Mouse (Mus musculus) stomach, postnatal 0 days (tissue): ENCODE measurements around the gene Ubr4. TPM values are rescaled to one million over a fixed set of nuclear protein-coding genes. Genes with fewer than 3 reads are reported as not detected.

ENCODE experiments used
- ATAC-seq: fragments of 200-750 bp; cut with Nextera tagmentation; 2 replicates; pipeline ENCODE4 v1.8.0; 2017; ENCODE audit not compliant: low FRiP score, low TSS enrichment
- DNase-seq: peaks from one replicate; pipeline ENCODE4 v3.0.0-alpha.2; 2016; ENCODE audit warnings: low spot score
- H3K27ac ChIP-seq: fragments of 300-500 bp; sonication (generic); replicated peaks from 2 replicates; pipeline ENCODE4 v1.5.1; 2014; ENCODE audit warnings: mild to moderate bottlenecking, control low read depth
- H3K27me3 ChIP-seq: fragments of 300-500 bp; sonication (generic); 2 replicates; pipeline ENCODE4 v1.6.1; 2014; ENCODE audit warnings: low read length; ENCODE audit not compliant: control insufficient read depth, insufficient read depth
- H3K36me3 ChIP-seq: fragments of 300-500 bp; sonication (generic); 2 replicates; pipeline ENCODE4 v1.6.1; 2014; ENCODE audit warnings: low read length, mixed read lengths; ENCODE audit not compliant: control insufficient read depth, insufficient read depth
- H3K4me1 ChIP-seq: fragments of 300-500 bp; sonication (generic); replicated peaks from 2 replicates; pipeline ENCODE4 v1.6.1; 2014; ENCODE audit warnings: antibody characterized with exemption; ENCODE audit not compliant: control insufficient read depth, insufficient read depth
- H3K4me2 ChIP-seq: fragments of 300-500 bp; sonication (generic); replicated peaks from 2 replicates; pipeline ENCODE4 v1.6.1; 2014; ENCODE audit warnings: low read depth, mild to moderate bottlenecking, control low read depth, moderate library complexity
- H3K4me3 ChIP-seq: fragments of 300-500 bp; sonication (generic); 2 replicates; pipeline ENCODE4 v1.5.1; 2014; ENCODE audit warnings: low read depth, low read length, control low read depth
- H3K9ac ChIP-seq: fragments of 300-500 bp; sonication (generic); 2 replicates; pipeline ENCODE4 v1.6.1; 2014; ENCODE audit warnings: mild to moderate bottlenecking, low read length, control low read depth, mixed read lengths
- H3K9me3 ChIP-seq: fragments of 300-500 bp; sonication (generic); 2 replicates; pipeline ENCODE4 v1.6.1; 2016; ENCODE audit warnings: low read length; ENCODE audit not compliant: control insufficient read depth
- CTCF ChIP-seq: IDR thresholded peaks from 2 replicates; pipeline ENCODE4 v1.5.1; 2016; ENCODE audit warnings: antibody characterized with exemption, low read depth, mild to moderate bottlenecking, moderate library complexity
- EP300 ChIP-seq: optimal IDR thresholded peaks from 2 replicates; pipeline ENCODE3; 2016; ENCODE audit warnings: antibody characterized with exemption
- whole genome bisulfite sequencing: fragments of 180-500 bp; shearing (Covaris S2); extraction: QIAGEN DNeasy Blood & Tissue Kit; methylation state at CpG from one replicate; pipeline ENCODE4 v1.1.7; 2014; 5-methylcytosine and 5-hydroxymethylcytosine counted together
- polyA plus RNA-seq: library from polyadenylated mRNA; unstranded; fragments of >200 nt; fragmentation: Nextera tagmentation; extraction: Ambion mirVana; gene quantifications from 2 replicates; pipeline ENCODE4 v1.2.1, GENCODE M21; 2015

Gene Ubr4
- polyA plus RNA-seq, 1 experiment from 2014 or later = 32.8 TPM

GRCm38 (mm10) chr4:139341556-139342233 is 10.7 kb upstream of the Ubr4 start:
- ATAC-seq (peak; percentile 43; the same call in 1 of the 2 replicates), DNase-seq (peak; percentile 70)
- Histone ChIP-seq H3K4me2 (no peak overlapping the region), H3K4me3 (no peak overlapping the region), H3K4me1 (peaks cover 2% of the 10 kb centered on the region; the same call in 1 of the 2 replicates), H3K27ac (no peak overlapping the region), H3K36me3 (no peaks in the 10 kb centered on the region; the same call in 1 of the 2 replicates), H3K27me3 (no peaks in the 10 kb centered on the region), H3K9ac (no peak overlapping the region), H3K9me3 (no peaks in the 10 kb centered on the region)
- TF ChIP-seq EP300 (no peak), CTCF (no peak)
- 62% methylated on average over 7 of the region's 7 CpGs for WGBS

- no peak overlapping the region for H3K4me2 ChIP-seq
- H3K27ac ChIP-seq = no peak overlapping the region
- DNase-seq = no peak
- TF ChIP-seq EP300 (no peak), CTCF (no peak)
- no peaks in the 10 kb centered on the region for H3K9me3 ChIP-seq
- no peaks in the 10 kb centered on the region for H3K4me1 ChIP-seq
- no peaks in the 10 kb centered on the region for H3K27me3 ChIP-seq
- no peak overlapping the region for H3K9ac ChIP-seq
- 52% methylated on average over 5 of the region's 5 CpGs for WGBS
- no peak overlapping the region for H3K4me3 ChIP-seq
- H3K36me3 ChIP-seq = peaks cover 5% of the 10 kb centered on the region; the same call in 1 of the 2 replicates
- ATAC-seq = no peak
These were observed 8.7 kb upstream of the Ubr4 start for GRCm38 (mm10) chr4:139343718-139344117.

GRCm38 (mm10) chr4:139345416-139346019 is 6.9 kb upstream of the Ubr4 start:
- Histone ChIP-seq H3K27ac (no peak overlapping the region), H3K4me3 (no peak overlapping the region), H3K27me3 (no peaks in the 10 kb centered on the region), H3K36me3 (peaks cover 11% of the 10 kb centered on the region), H3K9ac (no peak overlapping the region), H3K9me3 (no peaks in the 10 kb centered on the region), H3K4me1 (no peaks in the 10 kb centered on the region), H3K4me2 (no peak overlapping the region)
- no peak for DNase-seq
- no peak for TF ChIP-seq EP300
- TF ChIP-seq CTCF = no peak
- 0 out of 2 replicates have a peak, but pooled peaks have one; percentile 21 for ATAC-seq
- WGBS = 86% methylated on average over 23 of the region's 23 CpGs

GRCm38 (mm10) chr4:139352832-139353231 is 423 bp downstream of the Ubr4 start:
- TF ChIP-seq EP300 (no peak), CTCF (no peak)
- ATAC-seq (peak; percentile 18), DNase-seq (no peak)
- Histone ChIP-seq H3K36me3 (peaks cover 24% of the 10 kb centered on the region), H3K4me1 (no peaks in the 10 kb centered on the region; the same call in 1 of the 2 replicates), H3K4me3 (peak overlapping the region; percentile 64), H3K9me3 (no peaks in the 10 kb centered on the region), H3K27me3 (no peaks in the 10 kb centered on the region), H3K4me2 (peak overlapping the region; percentile 76), H3K9ac (peak overlapping the region; percentile 91), H3K27ac (peak overlapping the region; percentile 97)
- WGBS = under 1% methylated on average over 7 of the region's 7 CpGs

GRCm38 (mm10) chr4:139357211-139357610 is 4.8 kb downstream of the Ubr4 start:
- DNase-seq = no peak
- no peak overlapping the region for H3K4me3 ChIP-seq
- WGBS = 83% methylated on average over 3 of the region's 3 CpGs
- TF ChIP-seq EP300 (no peak), CTCF (no peak)
- H3K9me3 ChIP-seq = no peaks in the 10 kb centered on the region
- ATAC-seq = no peak
- no peak overlapping the region for H3K4me2 ChIP-seq
- peaks cover 42% of the 10 kb centered on the region for H3K36me3 ChIP-seq
- H3K27me3 ChIP-seq = no peaks in the 10 kb centered on the region
- H3K4me1 ChIP-seq = no peaks in the 10 kb centered on the region
- H3K9ac ChIP-seq = no peak overlapping the region
- H3K27ac ChIP-seq = no peak overlapping the region
